In genomic region chr6:54041386-54042043, GRCm38 (mm10) we compare ENCODE assay signal across 9 mouse cellular contexts. TPM values are rescaled to one million over a fixed set of nuclear protein-coding genes. Genes with fewer than 3 reads are reported as not detected.
DNase-seq lines count a peak whose midpoint lies in the region; ATAC-seq lines count a peak whose summit lies in the region.
"Had no signal": no experiment of that assay in that cellular context is flagged by ENCODE, and none has a peak within 500 bp of the region (broad histone marks: within the 10 kb centered on the region; RNA-seq: fewer than 3 reads in every experiment).

No protein-coding gene starts in this region.

- H3K4me3 ChIP-seq in midbrain, embryonic 14.5 days (replicated peaks; ENCODE audit: low read depth, low read length): peak overlapping the region; percentile 65

- H3K36me3 ChIP-seq in midbrain, embryonic 14.5 days (ENCODE audit: control insufficient read depth, insufficient read depth, low read length): no peaks in the 10 kb centered on the region

- H3K27me3 ChIP-seq in midbrain, embryonic 14.5 days (ENCODE audit: control insufficient read depth, insufficient read depth, low read length): no peaks in the 10 kb centered on the region

- peak overlapping the region; percentile 17; the same call in 1 of the 2 replicates for H3K9ac ChIP-seq in midbrain, embryonic 14.5 days (replicated peaks; ENCODE audit: low read length)
- H3K9ac ChIP-seq: liver, embryonic 14.5 days had no signal

- H3K4me1 ChIP-seq in midbrain, embryonic 14.5 days (ENCODE audit: control insufficient read depth, insufficient read depth, low read length): peaks cover 30% of the 10 kb centered on the region

- DNase-seq in frontal cortex, adult 2 months (ENCODE audit: extremely low spot score in 1 of 2, low spot score in 1 of 2): no peak
- DNase-seq in brain, adult 2 months (ENCODE audit: low read depth, low spot score): peak; percentile 70
- DNase-seq in forelimb bud, embryonic 11.5 days (ENCODE audit: low read depth, low spot score): peak; percentile 24
- DNase-seq in midbrain, embryonic 14.5 days: peak; percentile 40
- no peak for DNase-seq in layer of hippocampus, adult 9-10 months (ENCODE audit: low spot score)
- DNase-seq in kidney, postnatal 4 days: no peak
- DNase-seq in adrenal gland, adult 8-10 months: no peak

- no peak overlapping the region; the same call in 1 of the 2 replicates for H3K27ac ChIP-seq in midbrain, embryonic 14.5 days (replicated peaks; ENCODE audit: low read depth, low read length)
- H3K27ac ChIP-seq: liver, embryonic 14.5 days had no signal

- ATAC-seq in frontal cortex, adult (ENCODE audit: low TSS enrichment): peak; percentile 29; the same call in 1 of the 2 replicates
- no peak for ATAC-seq in midbrain, embryonic 14.5 days (ENCODE audit: low FRiP score, low TSS enrichment)

- peak overlapping the region; percentile 65 for H3K4me2 ChIP-seq in midbrain, embryonic 14.5 days (ENCODE audit: low read length)

- 15% methylated on average over 13 of the region's 13 CpGs for WGBS in midbrain, embryonic 14.5 days

- no peaks in the 10 kb centered on the region for H3K9me3 ChIP-seq in midbrain, embryonic 14.5 days (ENCODE audit: control insufficient read depth, low read length)

RNA-seq across cellular contexts. Expression of gene Chn2, which starts 2.2 kb away (rescaled TPM):
- polyA plus RNA-seq in frontal cortex, adult 2 months (2012; rRNA removed): 47.0 and 52.9 TPM in 2 replicates
- 32.4 and 40.6 TPM in 2 replicates for polyA plus RNA-seq in midbrain, embryonic 14.5 days (2014; fragmentation: Nextera tagmentation; extraction: Ambion mirVana)
- 10 to 100 TPM in 2 of 4 experiments, 1 to 10 TPM in 2; 7.1 to 24.4 (median 16.6) TPM for total RNA-seq in adrenal gland, adult 8-10 months (2022)

Comparison
In these comparisons a context has a peak if more than half of its experiments do, and no peak if none do; other contexts are left out.
1. DNase-seq: peak in brain, adult 2 months (single experiment), forelimb bud, embryonic 11.5 days (single experiment) and midbrain, embryonic 14.5 days (single experiment); none in frontal cortex, adult 2 months (0 of 2), layer of hippocampus, adult 9-10 months (single experiment), kidney, postnatal 4 days (0 of 2) and adrenal gland, adult 8-10 months (single experiment).